Mouse (Mus musculus): ENCODE results near the gene Bik. TPM values are rescaled to one million over a fixed set of nuclear protein-coding genes. Genes with fewer than 3 reads are reported as not detected.

Gene Bik
- total RNA-seq, 1 experiment from 2014 or later = 4.3 TPM

GRCm38 (mm10) chr15:83512489-83513281 is 14.0 kb upstream of the Bik start:
- no peak for DNase-seq

DNA sequence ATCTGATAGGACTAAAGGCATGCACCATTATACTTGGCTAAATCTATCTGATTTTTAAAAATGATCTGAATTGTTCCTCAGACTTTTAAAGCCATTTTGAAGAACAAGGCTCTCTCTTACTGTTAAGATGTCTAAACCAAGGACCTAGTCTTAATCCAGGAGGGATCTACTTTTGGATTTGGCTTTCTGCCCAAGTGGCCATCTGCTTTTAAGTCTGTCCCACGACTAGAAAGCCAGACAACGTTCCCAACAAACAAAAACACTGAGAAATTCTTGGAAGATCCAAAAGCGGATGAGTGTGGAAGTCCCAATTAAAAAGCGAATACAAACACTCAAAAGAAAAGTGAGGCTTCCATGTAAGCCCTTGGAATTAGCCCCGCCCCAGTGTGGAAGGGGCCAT is 11.6 kb upstream of the Bik start:
- DNase-seq = no peak

DNA sequence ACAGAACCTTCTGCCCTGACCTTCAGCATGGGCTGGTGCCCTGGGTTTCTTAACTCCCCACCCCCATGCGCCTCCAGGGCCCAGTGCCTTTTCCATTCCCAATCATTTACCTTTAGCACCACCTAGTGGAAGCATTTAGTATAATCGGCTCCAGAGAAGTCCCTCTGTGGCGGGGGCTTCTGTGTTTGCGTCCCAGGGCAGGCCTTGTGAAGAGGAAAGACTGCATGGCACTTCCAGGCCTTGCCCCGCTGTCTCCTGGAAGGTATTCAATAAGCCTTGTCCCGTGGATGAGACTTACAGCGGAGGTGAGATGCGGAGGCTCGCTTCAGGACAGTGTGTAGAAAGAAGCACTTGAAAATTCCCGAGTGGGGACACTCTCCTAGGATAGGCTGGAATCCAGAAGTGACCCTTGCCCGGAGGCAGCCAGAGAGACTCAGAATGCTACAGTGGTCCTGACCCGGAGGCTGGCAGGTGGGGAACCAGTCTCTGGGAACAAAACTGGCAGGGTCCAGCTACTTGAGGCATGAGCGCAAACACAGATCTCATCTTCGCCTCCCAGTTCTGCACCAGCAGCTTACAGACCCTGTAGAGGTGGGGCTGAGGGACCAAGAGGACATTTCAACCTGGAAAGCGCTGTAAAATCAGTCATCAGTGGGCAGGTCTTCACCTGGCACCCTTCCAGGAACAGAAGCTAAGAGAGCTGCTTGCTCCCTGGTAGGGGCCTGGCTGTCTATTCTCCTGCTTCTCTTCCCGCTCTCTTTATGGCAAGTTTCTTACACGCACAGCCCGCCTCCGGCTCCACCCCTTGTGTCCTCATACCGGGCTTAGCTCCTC is 8.2 kb upstream of the Bik start:
- peak; percentile 55 for DNase-seq

- DNase-seq = no peak
Measured at GRCm38 (mm10) chr15:83520861-83521382, 5.7 kb upstream of the Bik start.

DNA sequence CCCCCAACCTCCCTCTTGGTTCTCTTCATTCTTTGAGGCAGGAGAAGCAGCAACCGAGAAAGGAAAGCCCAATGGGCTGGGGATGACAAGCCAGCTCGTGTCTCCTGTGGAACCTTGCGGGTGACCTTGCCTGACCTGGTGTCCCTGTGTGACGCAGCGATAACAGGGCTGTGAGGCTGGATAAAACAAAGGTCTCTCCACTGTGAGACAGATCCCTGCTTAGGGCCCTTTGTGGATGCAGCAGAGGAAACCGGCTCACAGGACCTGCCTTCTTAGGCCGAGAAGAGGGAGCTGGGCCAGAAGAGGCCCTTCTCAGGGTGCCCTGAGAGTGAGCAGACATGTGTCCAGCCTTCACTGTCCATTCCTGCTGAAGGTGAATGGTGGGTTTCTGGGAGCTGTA is 3.5 kb upstream of the Bik start:
- peak; percentile 34 for DNase-seq

GRCm38 (mm10) chr15:83523638-83524332 is 2.9 kb upstream of the Bik start:
- no peak for DNase-seq

- no peak for DNase-seq
Measured at GRCm38 (mm10) chr15:83524333-83524729, 2.3 kb upstream of the Bik start.

- DNase-seq = no peak
Measured at GRCm38 (mm10) chr15:83527092-83527437, 403 bp downstream of the Bik start.

DNA sequence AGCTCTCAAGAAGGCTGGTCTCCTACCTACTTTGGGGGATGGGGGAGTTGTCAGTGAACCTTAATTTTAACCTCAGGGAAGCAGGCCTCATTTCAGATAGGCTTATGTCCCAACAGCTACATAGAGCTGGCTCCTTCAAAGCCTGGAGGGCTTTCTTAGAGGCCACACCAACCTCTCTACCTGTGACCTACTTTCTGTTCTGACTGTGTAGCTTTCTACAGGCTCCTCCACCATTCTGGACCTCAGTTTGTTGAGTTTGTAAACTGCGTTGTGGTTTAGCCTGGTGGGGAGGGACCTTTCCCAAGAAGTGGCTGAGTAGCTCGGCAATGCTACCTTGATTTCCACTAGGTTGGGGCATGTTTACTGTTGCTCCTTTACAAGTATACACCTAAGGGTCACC is 1.1 kb downstream of the Bik start:
- DNase-seq = no peak

GRCm38 (mm10) chr15:83528892-83529291 is 2.2 kb downstream of the Bik start:
- DNase-seq = no peak

GRCm38 (mm10) chr15:83529765-83530164 is 3.1 kb downstream of the Bik start:
- peak; percentile 34 for DNase-seq

- DNase-seq = no peak
Measured at GRCm38 (mm10) chr15:83530233-83530632, 3.6 kb downstream of the Bik start.

DNA sequence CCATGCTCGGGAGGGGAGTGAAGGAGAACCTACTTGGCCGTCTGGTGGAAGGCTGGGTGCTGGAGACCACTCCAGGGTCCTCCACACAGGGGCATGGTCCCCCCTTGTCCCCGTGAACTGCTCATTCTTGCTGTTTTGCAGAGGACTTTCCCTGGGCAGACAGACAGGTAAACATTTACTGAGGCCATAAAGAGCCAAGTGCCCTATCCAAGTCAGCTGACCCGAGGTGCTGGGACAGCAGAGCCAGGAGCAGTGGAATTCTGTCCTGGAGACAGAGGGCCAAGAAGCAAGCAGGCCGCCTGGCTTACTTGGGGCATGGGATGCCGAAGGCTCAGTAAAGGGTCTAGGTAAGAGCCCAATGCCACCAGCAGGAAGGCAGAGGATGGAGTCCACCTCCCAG is 4.0 kb downstream of the Bik start:
- DNase-seq = no peak

DNA sequence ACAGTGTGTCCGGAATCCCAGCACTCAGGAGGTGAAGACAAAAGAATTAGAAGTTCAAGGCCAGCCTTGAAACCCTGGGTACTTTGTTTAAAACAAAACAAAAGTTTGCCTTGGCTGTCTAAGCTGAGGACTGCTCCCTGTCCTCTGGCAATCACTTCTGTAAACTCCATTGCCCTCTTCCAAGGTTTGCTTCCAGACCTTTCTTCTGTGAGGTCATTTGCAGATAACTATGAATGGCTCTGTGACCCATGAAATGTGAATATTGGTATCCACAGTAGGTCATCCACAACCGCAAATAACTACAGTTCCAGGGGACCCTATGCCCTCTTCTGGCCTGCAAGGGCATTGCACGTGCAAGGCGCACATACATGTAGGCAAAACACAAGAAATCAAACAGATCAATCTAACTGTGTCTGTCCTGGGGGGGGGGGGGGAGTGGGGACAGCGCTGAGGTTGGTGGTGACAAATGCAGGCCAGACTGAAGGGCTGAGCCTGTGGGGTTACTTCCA is 5.4 kb downstream of the Bik start:
- no peak for DNase-seq

DNA sequence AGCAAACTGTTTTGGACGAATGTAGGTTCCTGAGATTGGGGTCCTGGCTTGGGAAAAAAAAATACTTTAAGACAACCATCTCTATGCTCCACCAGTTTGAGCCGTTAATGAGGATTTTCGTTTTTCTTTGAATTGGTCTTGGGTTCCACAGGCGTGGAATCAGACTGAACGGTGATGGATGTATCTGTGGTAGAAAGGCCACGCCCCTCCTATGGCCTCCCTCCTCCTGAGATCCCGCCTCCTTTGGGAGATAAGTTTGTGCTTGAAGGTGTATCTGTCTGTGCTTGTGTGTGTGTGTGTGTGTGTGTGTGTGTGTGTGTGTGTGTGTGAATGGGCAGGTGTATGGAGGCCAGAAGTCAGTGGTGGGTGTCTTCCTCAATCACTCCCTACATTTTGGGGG is 5.9 kb downstream of the Bik start:
- DNase-seq = no peak

GRCm38 (mm10) chr15:83534960-83535889 is 8.6 kb downstream of the Bik start:
- peak; percentile 47 for DNase-seq

DNA sequence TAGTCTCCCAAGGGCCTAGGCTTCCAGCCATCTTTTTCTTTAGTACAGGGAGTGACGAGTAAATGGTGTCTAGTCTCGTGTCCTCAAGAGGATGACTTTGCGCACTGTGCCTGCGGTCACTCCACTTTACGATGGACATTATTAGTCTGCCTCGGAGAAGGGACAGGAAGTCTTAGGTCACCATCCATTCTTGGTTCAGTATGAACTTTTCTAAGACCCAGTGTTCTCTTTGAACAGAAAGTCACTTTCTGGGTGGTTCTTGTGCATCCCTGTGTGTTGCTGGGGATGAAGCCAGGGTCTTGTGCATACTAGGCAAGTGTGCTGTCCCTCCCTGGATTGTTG is 9.2 kb downstream of the Bik start:
- DNase-seq = no peak

- DNase-seq = no peak
Measured at GRCm38 (mm10) chr15:83538855-83539254, 12.2 kb downstream of the Bik start.

DNA sequence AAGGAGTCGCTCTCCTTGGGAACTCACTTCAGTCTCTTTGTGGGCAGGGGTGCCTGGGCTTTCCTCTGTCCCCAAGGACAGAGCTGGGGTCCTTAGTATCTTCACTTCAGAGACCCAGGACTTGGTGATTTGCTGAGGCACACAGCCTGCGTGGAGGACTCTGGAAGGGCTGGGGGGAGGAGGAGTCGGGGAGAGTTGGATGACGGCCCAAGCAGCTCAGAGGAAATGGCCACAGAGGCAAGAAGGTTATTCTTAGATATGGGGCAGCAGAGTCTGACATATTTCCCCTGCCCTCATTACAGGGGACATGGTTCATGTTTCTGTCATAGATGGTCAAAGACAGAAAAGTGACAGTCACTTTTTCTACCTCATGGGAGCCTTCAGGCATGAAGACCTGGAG is 13.2 kb downstream of the Bik start:
- DNase-seq = peak; percentile 67

GRCm38 (mm10) chr15:83541647-83542287 is 15.1 kb downstream of the Bik start:
- no peak for DNase-seq

- DNase-seq = no peak
Measured at GRCm38 (mm10) chr15:83546029-83546428, 19.4 kb downstream of the Bik start.

Measured in adrenal gland, postnatal 25 days (tissue).